In genomic region chr13:118193951-118194696, GRCm38 (mm10) we compare ENCODE assay signal across 21 mouse cellular contexts.
"Had no signal": no experiment of that assay in that cellular context is flagged by ENCODE, and none has a peak within 500 bp of the region (broad histone marks: within the 10 kb centered on the region; RNA-seq: fewer than 3 reads in every experiment).

No protein-coding gene starts in this region.

- H3K9me3 ChIP-seq: heart, embryonic 13.5 days; heart, embryonic 15.5 days; hindbrain, embryonic 13.5 days; hindbrain, embryonic 15.5 days; limb, embryonic 13.5 days; limb, embryonic 15.5 days; liver, embryonic 13.5 days had no signal

- H3K4me2 ChIP-seq: heart, embryonic 11.5 days; heart, embryonic 13.5 days; heart, embryonic 15.5 days; hindbrain, embryonic 13.5 days; hindbrain, embryonic 15.5 days; limb, embryonic 13.5 days; limb, embryonic 15.5 days; liver, embryonic 11.5 days; liver, embryonic 13.5 days had no signal

- ATAC-seq: hindbrain, postnatal 0 days had no signal

- H3K4me3 ChIP-seq: heart, embryonic 13.5 days; heart, embryonic 15.5 days; hindbrain, embryonic 13.5 days; hindbrain, embryonic 15.5 days; layer of hippocampus, adult 2 months; left cerebral cortex, adult 2 months; limb, embryonic 13.5 days; limb, embryonic 15.5 days; liver, embryonic 13.5 days had no signal

- H3K27ac ChIP-seq: heart, embryonic 13.5 days; heart, embryonic 15.5 days; hindbrain, embryonic 13.5 days; hindbrain, embryonic 15.5 days; hindbrain, postnatal 0 days; layer of hippocampus, adult 2 months; left cerebral cortex, adult 2 months; limb, embryonic 13.5 days; limb, embryonic 15.5 days; liver, embryonic 13.5 days had no signal

- H3K27me3 ChIP-seq: heart, embryonic 13.5 days; heart, embryonic 15.5 days; hindbrain, embryonic 13.5 days; hindbrain, embryonic 15.5 days; limb, embryonic 13.5 days; limb, embryonic 15.5 days; liver, embryonic 13.5 days had no signal

- H3K4me1 ChIP-seq: heart, embryonic 13.5 days; heart, embryonic 15.5 days; hindbrain, embryonic 13.5 days; hindbrain, embryonic 15.5 days; limb, embryonic 13.5 days; limb, embryonic 15.5 days; liver, embryonic 13.5 days had no signal

- DNase-seq: gastrocnemius, postnatal 14 days; heart, adult 18-20 months; heart, postnatal 14 days; heart, postnatal 36 days; kidney, adult 18-20 months; kidney, adult 8-10 months; kidney, postnatal 10 days; kidney, postnatal 25 days; kidney, postnatal 4 days; liver, embryonic 13.5 days had no signal

- H3K36me3 ChIP-seq: heart, embryonic 13.5 days; heart, embryonic 15.5 days; hindbrain, embryonic 13.5 days; hindbrain, embryonic 15.5 days; limb, embryonic 13.5 days; limb, embryonic 15.5 days; liver, embryonic 13.5 days had no signal

- H3K9ac ChIP-seq: heart, embryonic 13.5 days; heart, embryonic 15.5 days; hindbrain, embryonic 13.5 days; hindbrain, embryonic 15.5 days; limb, embryonic 13.5 days; limb, embryonic 15.5 days; liver, embryonic 13.5 days had no signal
